Mouse (Mus musculus) kidney, embryonic 15.5 days (tissue): Measurements from ENCODE around the gene Glod5. TPM values are rescaled to one million over a fixed set of nuclear protein-coding genes. Genes with fewer than 3 reads are reported as not detected.
"Not testable (repeated sequence)": the region's sequence is repeated elsewhere in the genome, so short reads cannot be mapped to it uniquely, and the experiment has no call there.

Experiments
- ATAC-seq: fragments of 200-750 bp; cut with Nextera tagmentation; replicated peaks from 2 replicates; pipeline ENCODE4 v1.8.0; 2017; ENCODE audit warnings: moderate TSS enrichment; ENCODE audit not compliant: low FRiP score
- H3K27ac ChIP-seq: fragments of 300-500 bp; sonication (generic); 2 replicates; pipeline ENCODE4 v1.5.1; 2015; ENCODE audit warnings: mild to moderate bottlenecking, inconsistent platforms
- H3K27me3 ChIP-seq: fragments of 300-500 bp; sonication (generic); 2 replicates; pipeline ENCODE4 v1.6.1; 2015; ENCODE audit warnings: inconsistent platforms
- H3K36me3 ChIP-seq: fragments of 300-500 bp; sonication (generic); 2 replicates; pipeline ENCODE4 v1.6.1; 2015; ENCODE audit warnings: inconsistent platforms
- H3K4me1 ChIP-seq: fragments of 300-500 bp; sonication (generic); 2 replicates; pipeline ENCODE4 v1.6.1; 2015; ENCODE audit warnings: inconsistent platforms
- H3K4me2 ChIP-seq: fragments of 300-500 bp; sonication (generic); 2 replicates; pipeline ENCODE4 v1.6.1; 2015; ENCODE audit warnings: moderate library complexity, mild to moderate bottlenecking, inconsistent platforms
- H3K4me3 ChIP-seq: fragments of 300-500 bp; sonication (generic); replicated peaks from 2 replicates; pipeline ENCODE4 v1.5.1; 2015; ENCODE audit warnings: mild to moderate bottlenecking, inconsistent platforms
- H3K9ac ChIP-seq: fragments of 300-500 bp; sonication (generic); 2 replicates; pipeline ENCODE4 v1.6.1; 2015; ENCODE audit warnings: mild to moderate bottlenecking, inconsistent platforms
- H3K9me3 ChIP-seq: fragments of 300-500 bp; sonication (generic); replicated peaks from 2 replicates; pipeline ENCODE4 v1.6.1; 2016; ENCODE audit warnings: inconsistent platforms
- WGBS: fragments of 180-500 bp; shearing (Covaris S2); methylation state at CpG from one replicate; pipeline ENCODE4 v1.1.7; 2015; ENCODE audit warnings: mixed read lengths; 5-methylcytosine and 5-hydroxymethylcytosine counted together
- polyA plus RNA-seq: library from polyadenylated mRNA; unstranded; fragments of >200 nt; fragmentation: Nextera tagmentation; extraction: Ambion mirVana; gene quantifications from 2 replicates; pipeline ENCODE4 v1.2.1, GENCODE M21; 2015

Glod5 gene
- 0.35 TPM in 1 of 2 replicates, not detected in the other for polyA plus RNA-seq

DNA sequence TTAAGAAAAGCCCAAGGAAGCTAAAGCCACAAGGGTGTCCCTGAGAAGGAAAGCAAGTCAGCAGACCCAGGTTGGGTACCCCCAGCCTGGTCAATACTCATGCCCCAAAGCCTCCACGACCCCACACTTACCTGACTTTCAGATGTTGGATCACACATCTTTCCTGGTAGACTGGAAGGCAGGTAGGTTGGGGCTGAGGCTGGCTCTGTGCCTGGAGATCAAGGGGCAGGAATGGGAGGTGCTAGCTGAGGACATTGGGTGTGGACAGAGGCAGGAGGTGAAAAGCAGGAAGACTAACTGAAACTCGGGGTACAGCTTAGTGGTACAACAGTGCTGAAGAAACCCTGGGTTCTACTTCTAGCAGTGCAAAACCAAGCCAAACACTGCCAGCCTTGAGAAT lies at the start of gene Glod5:
Gene Glod5, minus strand, starts transcription at position 207 of the 400 bp plus-strand sequence.
- Histone ChIP-seq H3K27ac (no peak within 1 kb of the TSS), H3K9ac (no peak within 1 kb of the TSS), H3K27me3 (no peaks in the 10 kb centered on the region), H3K36me3 (no peaks in the 10 kb centered on the region), H3K4me2 (no peak within 1 kb of the TSS), H3K4me3 (no peak within 1 kb of the TSS), H3K4me1 (no peaks in the 10 kb centered on the region), H3K9me3 (no peaks in the 10 kb centered on the region)
- no peak for ATAC-seq
- 80% methylated on average over 2 of the region's 2 CpGs for WGBS

- not testable (repeated sequence) for H3K9ac ChIP-seq, H3K4me2 ChIP-seq, H3K9me3 ChIP-seq, H3K27me3 ChIP-seq, H3K27ac ChIP-seq, H3K4me1 ChIP-seq, H3K36me3 ChIP-seq, H3K4me3 ChIP-seq, ATAC-seq
- WGBS = 88% methylated on average over 8 of the region's 8 CpGs
Observed at GRCm38 (mm10) chrX:8051044-8051781, 32.9 kb upstream of the Glod5 start.

- Histone ChIP-seq H3K9ac (no peak overlapping the region), H3K4me2 (no peak overlapping the region), H3K27ac (no peak overlapping the region), H3K4me3 (no peak overlapping the region), H3K4me1 (no peaks in the 10 kb centered on the region), H3K27me3 (no peaks in the 10 kb centered on the region), H3K36me3 (no peaks in the 10 kb centered on the region), H3K9me3 (no peaks in the 10 kb centered on the region)
- no peak for ATAC-seq
- WGBS = 61% methylated on average over 1 of the region's 1 CpGs
Observed at GRCm38 (mm10) chrX:8033009-8033408, 14.7 kb upstream of the Glod5 start.

- no peak overlapping the region for H3K4me3 ChIP-seq
- no peak overlapping the region for H3K4me2 ChIP-seq
- no peaks in the 10 kb centered on the region for H3K36me3 ChIP-seq
- no peak overlapping the region for H3K27ac ChIP-seq
- no peaks in the 10 kb centered on the region for H3K4me1 ChIP-seq
- WGBS = 61% methylated on average over 4 of the region's 4 CpGs
- ATAC-seq = no peak
- H3K9me3 ChIP-seq = no peaks in the 10 kb centered on the region
- H3K27me3 ChIP-seq = no peaks in the 10 kb centered on the region
- H3K9ac ChIP-seq = no peak overlapping the region
Observed at GRCm38 (mm10) chrX:8026811-8027210, 8.5 kb upstream of the Glod5 start.

- Histone ChIP-seq H3K27ac (no peak overlapping the region), H3K4me3 (no peak overlapping the region), H3K4me2 (no peak overlapping the region), H3K9ac (no peak overlapping the region), H3K9me3 (no peaks in the 10 kb centered on the region), H3K36me3 (no peaks in the 10 kb centered on the region), H3K27me3 (no peaks in the 10 kb centered on the region), H3K4me1 (no peaks in the 10 kb centered on the region)
- 66% methylated on average over 2 of the region's 2 CpGs for WGBS
- no peak for ATAC-seq
Observed at GRCm38 (mm10) chrX:8024795-8025194, 6.5 kb upstream of the Glod5 start.

GRCm38 (mm10) chrX:8020111-8020778 lies 2.0 kb upstream of the Glod5 start:
- Histone ChIP-seq H3K9ac (no peak overlapping the region), H3K36me3 (no peaks in the 10 kb centered on the region), H3K27me3 (no peaks in the 10 kb centered on the region), H3K27ac (no peak overlapping the region), H3K4me3 (no peak overlapping the region), H3K4me2 (no peak overlapping the region), H3K9me3 (no peaks in the 10 kb centered on the region), H3K4me1 (no peaks in the 10 kb centered on the region)
- 76% methylated on average over 2 of the region's 2 CpGs for WGBS
- ATAC-seq = no peak

DNA sequence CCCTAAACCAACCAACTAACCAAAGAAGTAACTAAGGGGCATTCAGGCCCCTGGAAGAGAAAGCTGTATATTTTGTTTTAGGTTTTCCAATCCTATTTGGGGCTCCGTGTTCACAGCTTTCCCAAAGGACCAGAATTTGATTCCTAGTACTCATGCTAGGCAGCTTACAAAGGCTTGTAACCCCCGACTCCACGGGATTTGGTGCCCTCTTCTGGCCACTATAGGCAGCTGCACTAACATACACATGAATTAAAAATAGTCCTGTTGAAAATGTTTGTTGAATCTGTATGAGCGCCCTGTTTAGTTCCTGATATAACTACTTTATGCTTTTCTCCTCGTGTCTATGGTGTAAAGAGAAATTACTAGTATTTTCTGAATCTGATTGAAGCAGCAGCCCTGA lies 1.1 kb downstream of the Glod5 start:
- no peak for ATAC-seq

DNA sequence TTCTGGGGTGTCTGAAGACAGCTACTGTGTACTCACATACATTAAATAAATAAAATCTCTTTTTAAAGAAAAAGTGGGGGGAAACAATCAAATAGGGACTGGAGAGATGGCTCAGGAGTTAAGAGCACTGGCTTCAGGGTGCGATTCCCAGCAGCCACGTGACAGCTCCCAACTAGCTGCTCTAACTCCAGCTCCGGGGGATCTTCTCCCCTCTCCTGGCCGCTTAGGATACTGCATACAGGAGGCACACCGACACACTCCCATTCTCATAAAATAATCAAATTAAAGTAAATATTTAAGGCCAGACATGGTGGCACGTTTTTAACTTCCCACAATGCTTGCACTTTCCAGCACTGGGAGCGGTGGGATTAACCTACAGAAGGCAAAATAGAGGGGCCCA lies 2.6 kb downstream of the Glod5 start:
- H3K4me2 ChIP-seq, ATAC-seq, H3K9me3 ChIP-seq, H3K9ac ChIP-seq, H3K27me3 ChIP-seq, H3K27ac ChIP-seq, H3K4me3 ChIP-seq, H3K36me3 ChIP-seq, H3K4me1 ChIP-seq: not testable (repeated sequence)
- WGBS = 25% methylated on average over 7 of the region's 7 CpGs

More for the DNA sequence above, 1.1 kb downstream of the Glod5 start:
- Histone ChIP-seq H3K36me3 (no peaks in the 10 kb centered on the region), H3K9ac (no peak overlapping the region), H3K4me2 (no peak overlapping the region), H3K4me1 (no peaks in the 10 kb centered on the region), H3K27ac (no peak overlapping the region), H3K9me3 (no peaks in the 10 kb centered on the region), H3K27me3 (no peaks in the 10 kb centered on the region), H3K4me3 (no peak overlapping the region)
- 16% methylated on average over 5 of the region's 5 CpGs for WGBS

GRCm38 (mm10) chrX:8013569-8014314 lies 4.5 kb downstream of the Glod5 start:
- no peak for ATAC-seq
- Histone ChIP-seq H3K27ac (no peak overlapping the region), H3K4me3 (no peak overlapping the region), H3K9ac (no peak overlapping the region), H3K9me3 (no peaks in the 10 kb centered on the region), H3K4me2 (no peak overlapping the region), H3K36me3 (no peaks in the 10 kb centered on the region), H3K4me1 (no peaks in the 10 kb centered on the region), H3K27me3 (no peaks in the 10 kb centered on the region)
- 46% methylated on average over 7 of the region's 8 CpGs for WGBS

DNA sequence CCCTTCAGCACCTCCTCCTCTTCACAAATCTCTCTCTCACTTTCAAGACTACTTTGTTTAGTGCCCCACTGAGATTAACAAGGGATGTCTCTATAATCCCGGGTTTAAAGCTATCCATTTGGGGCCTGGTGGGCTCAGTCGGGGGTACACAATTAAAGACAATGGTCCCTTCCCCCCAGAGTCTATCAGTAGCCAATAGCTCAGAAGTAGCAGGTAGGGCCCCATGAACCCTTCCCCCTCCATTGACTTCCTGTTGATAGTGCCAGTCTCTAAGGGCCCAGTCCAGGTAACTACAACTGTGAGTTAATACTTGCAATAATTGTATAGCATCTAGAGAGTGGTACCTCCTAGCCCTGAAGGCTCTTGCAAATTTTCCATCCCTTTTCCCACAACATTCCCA lies 5.1 kb downstream of the Glod5 start:
- H3K4me3 ChIP-seq = no peak overlapping the region
- H3K4me2 ChIP-seq = no peak overlapping the region
- no peaks in the 10 kb centered on the region for H3K9me3 ChIP-seq
- no peaks in the 10 kb centered on the region for H3K36me3 ChIP-seq
- H3K9ac ChIP-seq = no peak overlapping the region
- H3K27me3 ChIP-seq = no peaks in the 10 kb centered on the region
- no peak for ATAC-seq
- H3K27ac ChIP-seq = no peak overlapping the region
- 12% methylated on average over 2 of the region's 2 CpGs for WGBS
- H3K4me1 ChIP-seq = no peaks in the 10 kb centered on the region

GRCm38 (mm10) chrX:8009356-8009755 lies 8.9 kb downstream of the Glod5 start:
- not testable (repeated sequence) for H3K36me3 ChIP-seq, H3K4me3 ChIP-seq, H3K4me2 ChIP-seq, H3K4me1 ChIP-seq, H3K9ac ChIP-seq, ATAC-seq, H3K27ac ChIP-seq, H3K27me3 ChIP-seq, H3K9me3 ChIP-seq
- 94% methylated on average over 4 of the region's 4 CpGs for WGBS

DNA sequence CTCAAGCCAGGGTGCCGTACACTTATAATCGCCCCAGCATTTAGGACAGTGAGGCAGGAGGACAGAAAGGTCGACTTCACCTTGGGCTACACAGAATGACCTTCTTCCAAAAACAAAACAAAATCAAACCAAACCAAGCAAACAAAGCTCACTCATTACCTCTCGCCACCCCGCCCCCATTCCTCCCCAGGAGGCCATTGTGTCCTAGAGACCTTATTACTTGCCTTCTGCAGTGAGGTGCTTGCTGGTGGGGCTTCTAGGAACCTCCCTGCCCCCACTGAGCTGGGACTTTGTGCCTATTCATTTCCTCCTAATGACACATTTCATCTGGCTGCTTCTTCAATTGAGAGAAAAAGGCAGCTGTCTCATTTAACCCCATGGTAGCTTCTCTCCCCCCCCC lies 9.7 kb downstream of the Glod5 start:
- no peak overlapping the region for H3K4me2 ChIP-seq
- H3K4me3 ChIP-seq = no peak overlapping the region
- no peaks in the 10 kb centered on the region for H3K9me3 ChIP-seq
- H3K27me3 ChIP-seq = no peaks in the 10 kb centered on the region
- ATAC-seq = no peak
- H3K9ac ChIP-seq = no peak overlapping the region
- no peaks in the 10 kb centered on the region for H3K36me3 ChIP-seq
- H3K4me1 ChIP-seq = no peaks in the 10 kb centered on the region
- 42% methylated on average over 5 of the region's 5 CpGs for WGBS
- no peak overlapping the region for H3K27ac ChIP-seq
